Mouse (Mus musculus): ENCODE measurements at regions not wholly inside any gene's neighbourhood (a gene's known extent, or its start where the extent isn't known, plus 50 kb on each side); places are given as distances from the start of the nearest gene placed in this dataset.

- H3K27ac ChIP-seq = no peak overlapping the region
- no peak for TF ChIP-seq CTCF (conservative IDR thresholded peaks at IDR 0.05)
- DNase-seq (ENCODE audit: low spot score in 2 of 2) = no peak
- H3K4me3 ChIP-seq = no peak overlapping the region; the same call in 1 of the 2 replicates
Observed at GRCm38 (mm10) chr17:85800357-85801078, 112.4 kb upstream of the Six2 start.

- no peak overlapping the region for H3K27ac ChIP-seq
- no peak for TF ChIP-seq CTCF (conservative IDR thresholded peaks at IDR 0.05)
- no peak for DNase-seq (ENCODE audit: low spot score in 2 of 2)
- H3K4me3 ChIP-seq = no peak overlapping the region; the same call in 1 of the 2 replicates
Observed at GRCm38 (mm10) chr17:85799865-85800356, 111.8 kb upstream of the Six2 start.

- H3K4me3 ChIP-seq = no peak overlapping the region
- DNase-seq (ENCODE audit: low spot score in 2 of 2) = no peak
- H3K27ac ChIP-seq = no peak overlapping the region
- TF ChIP-seq CTCF (conservative IDR thresholded peaks at IDR 0.05) = no peak
Observed at GRCm38 (mm10) chr17:85799081-85799864, 111.2 kb upstream of the Six2 start.

- DNase-seq (ENCODE audit: low spot score in 2 of 2) = no peak
- H3K4me3 ChIP-seq = no peak overlapping the region
- H3K27ac ChIP-seq = no peak overlapping the region
- no peak for TF ChIP-seq CTCF (conservative IDR thresholded peaks at IDR 0.05)
Observed at GRCm38 (mm10) chr17:85797755-85798154, 109.7 kb upstream of the Six2 start.

- Histone ChIP-seq H3K27ac (no peak overlapping the region), H3K4me3 (no peak overlapping the region)
- no peak for DNase-seq (ENCODE audit: low spot score in 2 of 2)
- TF ChIP-seq CTCF (conservative IDR thresholded peaks at IDR 0.05) = no peak
Observed at GRCm38 (mm10) chr17:85795820-85796219, 107.7 kb upstream of the Six2 start.

- DNase-seq (ENCODE audit: low spot score in 2 of 2) = no peak
- Histone ChIP-seq H3K27ac (no peak overlapping the region), H3K4me3 (no peak overlapping the region)
- no peak for TF ChIP-seq CTCF (conservative IDR thresholded peaks at IDR 0.05)
Observed at GRCm38 (mm10) chr17:85785625-85786294, 97.7 kb upstream of the Six2 start.

- DNase-seq (ENCODE audit: low spot score in 2 of 2) = no peak
- no peak overlapping the region for H3K4me3 ChIP-seq
- no peak overlapping the region for H3K27ac ChIP-seq
- TF ChIP-seq CTCF (conservative IDR thresholded peaks at IDR 0.05) = no peak
Observed at GRCm38 (mm10) chr17:85780477-85780876, 92.4 kb upstream of the Six2 start.

GRCm38 (mm10) chr17:85776876-85777275 lies 88.8 kb upstream of the Six2 start:
- TF ChIP-seq CTCF (conservative IDR thresholded peaks at IDR 0.05) = no peak
- DNase-seq (ENCODE audit: low spot score in 2 of 2) = peak; percentile 32 to 67
- Histone ChIP-seq H3K27ac (peak overlapping the region; percentile 68), H3K4me3 (no peak overlapping the region)

- no peak for DNase-seq (ENCODE audit: low spot score in 2 of 2)
- no peak overlapping the region for H3K27ac ChIP-seq
- no peak overlapping the region for H3K4me3 ChIP-seq
- no peak for TF ChIP-seq CTCF (conservative IDR thresholded peaks at IDR 0.05)
Observed at GRCm38 (mm10) chr17:85768341-85768740, 80.3 kb upstream of the Six2 start.

- no peak for TF ChIP-seq CTCF (conservative IDR thresholded peaks at IDR 0.05)
Observed at GRCm38 (mm10) chr17:85767201-85767862, 79.3 kb upstream of the Six2 start.

GRCm38 (mm10) chr17:85766556-85766955 lies 78.5 kb upstream of the Six2 start:
- Histone ChIP-seq H3K4me3 (no peak overlapping the region), H3K27ac (no peak overlapping the region)
- TF ChIP-seq CTCF (conservative IDR thresholded peaks at IDR 0.05) = no peak
- no peak for DNase-seq (ENCODE audit: low spot score in 2 of 2)

More at GRCm38 (mm10) chr17:85767201-85767862, 79.3 kb upstream of the Six2 start:
- no peak for DNase-seq (ENCODE audit: low spot score in 2 of 2)
- Histone ChIP-seq H3K27ac (no peak overlapping the region), H3K4me3 (no peak overlapping the region)

- DNase-seq (ENCODE audit: low spot score in 2 of 2) = no peak
- no peak overlapping the region for H3K27ac ChIP-seq
- H3K4me3 ChIP-seq = no peak overlapping the region
- TF ChIP-seq CTCF (conservative IDR thresholded peaks at IDR 0.05) = no peak
Observed at GRCm38 (mm10) chr17:85758581-85759098, 70.6 kb upstream of the Six2 start.

All from layer of hippocampus, adult 2 months (tissue).